Mouse (Mus musculus) heart, adult 2 months (tissue): Measurements from ENCODE around the gene Dtymk.

ENCODE experiments used
- EP300 ChIP-seq: fragments of 200-500 bp; IDR thresholded peaks from 2 replicates; pipeline ENCODE4 v1.6.1; 2011; ENCODE audit warnings: low read depth, low read length, control low read depth; ENCODE audit not compliant: insufficient read depth
- POLR2A ChIP-seq: fragments of 200-500 bp; IDR thresholded peaks from 2 replicates; pipeline ENCODE4 v1.6.1; 2011; ENCODE audit warnings: mild to moderate bottlenecking, low read depth, low read length, control low read depth; ENCODE audit not compliant: insufficient read depth

DNA sequence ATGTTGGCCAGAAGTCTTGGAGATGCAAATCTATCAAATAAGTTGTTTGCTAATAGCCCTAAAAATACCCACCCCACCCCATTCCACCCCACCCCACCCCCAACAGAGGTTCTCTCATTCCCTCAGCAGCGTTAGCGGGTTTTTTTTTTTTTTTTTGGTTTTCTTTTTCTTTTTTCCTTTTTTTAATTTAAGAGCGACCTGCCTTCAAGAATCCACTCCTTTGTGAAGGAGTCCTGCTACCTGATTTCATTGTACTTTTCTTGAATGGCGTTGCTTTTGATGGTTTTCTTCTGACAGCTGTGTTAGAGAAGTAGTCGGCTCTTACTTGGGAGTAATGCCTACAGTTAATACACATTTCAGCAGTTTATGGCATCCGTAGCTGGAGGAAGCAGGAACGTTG lies 46.1 kb downstream of the Dtymk start:
- no peak for TF ChIP-seq POLR2A
- no peak for TF ChIP-seq EP300
